Mouse (Mus musculus) stomach, embryonic 14.5 days (tissue): ENCODE measurements around the gene Clec4f. TPM values are rescaled to one million over a fixed set of nuclear protein-coding genes. Genes with fewer than 3 reads are reported as not detected.
"Not testable (repeated sequence)": the region's sequence is repeated elsewhere in the genome, so short reads cannot be mapped to it uniquely, and the experiment has no call there.

Experiments
- ATAC-seq: fragments of 200-750 bp; cut with Nextera tagmentation; 2 replicates; pipeline ENCODE4 v1.8.0; 2017; ENCODE audit warnings: low read depth, moderate TSS enrichment; ENCODE audit not compliant: insufficient number of reproducible peaks, insufficient read depth, low FRiP score
- H3K27ac ChIP-seq: fragments of 300-500 bp; sonication (generic); 2 replicates; pipeline ENCODE4 v1.5.1; 2014; ENCODE audit warnings: mild to moderate bottlenecking, low read length, moderate library complexity, mixed read lengths
- H3K27me3 ChIP-seq: fragments of 300-500 bp; sonication (generic); 2 replicates; pipeline ENCODE4 v1.6.1; 2014; ENCODE audit warnings: low read length, control low read depth, mixed read lengths; ENCODE audit not compliant: control insufficient read depth, insufficient read depth
- H3K36me3 ChIP-seq: fragments of 300-500 bp; sonication (generic); 2 replicates; pipeline ENCODE4 v1.6.1; 2014; ENCODE audit warnings: mild to moderate bottlenecking, control low read depth, low read length, moderate library complexity, mixed read lengths; ENCODE audit not compliant: control insufficient read depth, insufficient read depth
- H3K4me1 ChIP-seq: fragments of 300-500 bp; sonication (generic); 2 replicates; pipeline ENCODE4 v1.6.1; 2014; ENCODE audit warnings: low read length, control low read depth, mixed read lengths; ENCODE audit not compliant: control insufficient read depth, insufficient read depth
- H3K4me2 ChIP-seq: fragments of 300-500 bp; sonication (generic); replicated peaks from 2 replicates; pipeline ENCODE4 v1.6.1; 2014; ENCODE audit warnings: low read depth, low read length, control low read depth
- H3K4me3 ChIP-seq: fragments of 300-500 bp; sonication (generic); 2 replicates; pipeline ENCODE4 v1.5.1; 2014; ENCODE audit warnings: low read depth, low read length, control low read depth
- H3K9ac ChIP-seq: fragments of 300-500 bp; sonication (generic); replicated peaks from 2 replicates; pipeline ENCODE4 v1.6.1; 2014; ENCODE audit warnings: low read depth, mild to moderate bottlenecking, control low read depth, low read length, moderate library complexity, mixed read lengths
- H3K9me3 ChIP-seq: fragments of 300-500 bp; sonication (generic); 2 replicates; pipeline ENCODE4 v1.6.1; 2016; ENCODE audit warnings: low read depth, low read length, control low read depth; ENCODE audit not compliant: control insufficient read depth
- WGBS: fragments of 180-500 bp; shearing (Covaris S2); extraction: QIAGEN DNeasy Blood & Tissue Kit; methylation state at CpG from one replicate; pipeline ENCODE4 v1.1.7; 2014; 5-methylcytosine and 5-hydroxymethylcytosine counted together
- polyA plus RNA-seq: library from polyadenylated mRNA; unstranded; fragments of >200 nt; fragmentation: Nextera tagmentation; extraction: Ambion mirVana; gene quantifications from 2 replicates; pipeline ENCODE4 v1.2.1, GENCODE M21; 2014

Clec4f gene
- polyA plus RNA-seq, 1 experiment from 2014 or later, result not detected

- WGBS, result 7% methylated on average over 4 of the region's 4 CpGs
- no peak for ATAC-seq
Measured at GRCm38 (mm10) chr6:83673395-83673794, 17.4 kb upstream of the Clec4f start.

DNA sequence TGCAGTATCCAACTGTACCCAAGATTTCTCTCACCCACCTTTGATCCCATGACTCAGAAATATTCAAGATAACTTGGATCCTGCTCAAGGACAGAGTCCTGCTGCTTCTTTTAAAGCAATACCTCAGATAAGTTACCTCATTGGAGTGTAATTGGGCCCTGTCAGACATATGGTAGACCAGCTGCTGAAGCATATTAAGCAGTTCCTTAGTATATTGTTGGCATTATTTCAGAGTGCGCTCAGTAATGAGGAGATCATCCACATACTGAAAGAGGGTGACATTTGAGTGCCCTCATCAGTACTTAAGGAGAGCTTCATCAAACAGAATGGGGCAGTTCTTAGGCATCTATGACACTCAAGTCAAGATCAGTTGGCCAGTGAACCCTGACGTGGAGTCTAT, 9.0 kb upstream of the Clec4f start:
- H3K4me2 ChIP-seq, result no peak overlapping the region
- H3K27ac ChIP-seq, result no peak overlapping the region
- ATAC-seq, result no peak
- no peak overlapping the region for H3K4me3 ChIP-seq
- no peaks in the 10 kb centered on the region for H3K27me3 ChIP-seq
- H3K4me1 ChIP-seq, result no peaks in the 10 kb centered on the region
- H3K36me3 ChIP-seq, result no peaks in the 10 kb centered on the region
- H3K9me3 ChIP-seq, result no peaks in the 10 kb centered on the region
- H3K9ac ChIP-seq, result no peak overlapping the region
- WGBS, result 86% methylated on average over 2 of the region's 2 CpGs

More at GRCm38 (mm10) chr6:83673395-83673794, 17.4 kb upstream of the Clec4f start:
- H3K4me1 ChIP-seq, result no peaks in the 10 kb centered on the region
- no peak overlapping the region for H3K4me3 ChIP-seq
- H3K36me3 ChIP-seq, result no peaks in the 10 kb centered on the region
- no peak overlapping the region for H3K4me2 ChIP-seq
- H3K9me3 ChIP-seq, result no peaks in the 10 kb centered on the region
- H3K9ac ChIP-seq, result no peak overlapping the region
- no peaks in the 10 kb centered on the region for H3K27me3 ChIP-seq
- no peak overlapping the region for H3K27ac ChIP-seq

GRCm38 (mm10) chr6:83660821-83661220, 4.8 kb upstream of the Clec4f start:
- 64% methylated on average over 4 of the region's 4 CpGs for WGBS
- H3K4me3 ChIP-seq, result no peak overlapping the region
- no peak overlapping the region for H3K27ac ChIP-seq
- no peaks in the 10 kb centered on the region for H3K36me3 ChIP-seq
- H3K27me3 ChIP-seq, result no peaks in the 10 kb centered on the region
- no peak overlapping the region for H3K9ac ChIP-seq
- ATAC-seq, result no peak
- H3K9me3 ChIP-seq, result no peaks in the 10 kb centered on the region
- no peak overlapping the region for H3K4me2 ChIP-seq
- no peaks in the 10 kb centered on the region for H3K4me1 ChIP-seq

- Histone ChIP-seq H3K9me3 (no peaks in the 10 kb centered on the region), H3K36me3 (no peaks in the 10 kb centered on the region), H3K4me1 (no peaks in the 10 kb centered on the region), H3K27ac (no peak overlapping the region), H3K4me2 (no peak overlapping the region), H3K4me3 (no peak overlapping the region), H3K9ac (no peak overlapping the region), H3K27me3 (no peaks in the 10 kb centered on the region)
- ATAC-seq, result no peak
- 89% methylated on average over 10 of the region's 10 CpGs for WGBS
Measured at GRCm38 (mm10) chr6:83646715-83647114, 9.3 kb downstream of the Clec4f start.

DNA sequence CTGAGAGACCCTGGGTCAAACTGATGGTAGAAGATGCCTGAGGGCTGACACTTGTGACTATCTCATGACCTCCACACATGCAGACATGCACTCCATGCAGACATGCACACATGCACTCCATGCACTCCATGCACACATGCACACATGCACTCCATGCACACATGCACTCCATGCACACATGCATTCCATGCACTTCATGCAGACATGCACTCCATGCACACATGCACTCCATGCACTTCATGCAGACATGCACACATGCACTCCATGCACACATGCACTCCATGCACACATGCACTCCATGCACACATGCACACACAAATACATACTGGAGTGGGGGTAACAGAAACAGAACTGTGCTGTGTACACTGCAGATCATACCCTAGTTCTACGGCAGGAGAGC, 20.7 kb downstream of the Clec4f start:
- no peak for ATAC-seq
- Histone ChIP-seq H3K27me3 (no peaks in the 10 kb centered on the region), H3K36me3 (no peaks in the 10 kb centered on the region), H3K4me1 (no peaks in the 10 kb centered on the region), H3K9me3 (no peaks in the 10 kb centered on the region), H3K9ac (no peak overlapping the region), H3K4me2 (no peak overlapping the region), H3K27ac (no peak overlapping the region), H3K4me3 (no peak overlapping the region)
- WGBS, result 83% methylated on average over 1 of the region's 1 CpGs

GRCm38 (mm10) chr6:83634631-83635030, 21.4 kb downstream of the Clec4f start:
- not testable (repeated sequence) for H3K4me1 ChIP-seq

DNA sequence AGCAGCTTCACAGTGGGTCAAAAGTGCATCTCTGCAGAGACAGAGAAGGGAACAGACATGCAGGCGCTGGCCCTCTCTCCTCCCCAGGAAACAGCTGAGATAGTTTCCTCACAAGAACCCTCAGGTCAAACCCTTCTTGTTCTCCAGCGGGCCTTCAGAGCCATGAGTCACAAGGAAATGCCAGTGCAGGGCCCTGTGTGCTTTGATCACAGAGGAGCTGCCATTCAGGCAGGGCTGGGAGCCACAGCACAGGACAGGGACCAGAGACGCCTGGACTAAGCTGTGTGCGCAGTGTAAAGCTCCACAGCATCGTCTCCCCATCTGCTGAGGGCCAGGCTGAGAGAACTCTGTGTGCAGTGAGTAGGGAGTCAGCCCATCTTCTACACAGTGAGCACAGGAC, 21.9 kb downstream of the Clec4f start:
- not testable (repeated sequence) for H3K4me2 ChIP-seq, H3K4me3 ChIP-seq, H3K36me3 ChIP-seq, ATAC-seq, H3K27ac ChIP-seq, H3K9me3 ChIP-seq, H3K4me1 ChIP-seq, H3K9ac ChIP-seq, H3K27me3 ChIP-seq
- whole genome bisulfite sequencing, result 40% methylated on average over 5 of the region's 5 CpGs

More at GRCm38 (mm10) chr6:83634631-83635030, 21.4 kb downstream of the Clec4f start:
- H3K4me2 ChIP-seq, H3K36me3 ChIP-seq, H3K9me3 ChIP-seq, H3K4me3 ChIP-seq, H3K9ac ChIP-seq, H3K27me3 ChIP-seq, ATAC-seq, H3K27ac ChIP-seq: not testable (repeated sequence)
- 62% methylated on average over 4 of the region's 4 CpGs for WGBS

GRCm38 (mm10) chr6:83631815-83632214, 24.2 kb downstream of the Clec4f start:
- Histone ChIP-seq H3K4me2 (no peak overlapping the region), H3K4me3 (no peak overlapping the region), H3K27ac (no peak overlapping the region), H3K27me3 (no peaks in the 10 kb centered on the region), H3K36me3 (no peaks in the 10 kb centered on the region), H3K9me3 (no peaks in the 10 kb centered on the region), H3K9ac (no peak overlapping the region), H3K4me1 (no peaks in the 10 kb centered on the region)
- 70% methylated on average over 4 of the region's 4 CpGs for WGBS
- no peak for ATAC-seq

DNA sequence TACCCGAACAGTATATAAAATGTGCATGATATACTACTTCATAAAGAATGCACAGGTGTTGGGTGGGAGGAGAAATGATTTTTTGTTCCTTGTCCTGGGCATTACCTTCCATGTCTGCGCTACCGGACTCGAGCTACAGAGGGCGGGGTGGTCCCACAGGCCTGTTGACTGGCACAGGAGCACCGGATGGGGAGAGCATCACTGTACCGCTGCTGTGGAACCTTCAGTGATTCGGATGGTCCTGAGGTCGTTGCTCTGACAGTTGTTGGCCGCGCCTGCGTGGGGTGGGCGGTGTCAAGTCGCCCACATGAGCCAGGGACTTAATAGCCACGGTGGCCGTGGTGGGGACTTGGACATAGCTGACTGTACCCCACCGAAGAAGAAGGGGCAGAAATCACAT, 29.2 kb downstream of the Clec4f start:
- no peak overlapping the region for H3K9ac ChIP-seq
- no peaks in the 10 kb centered on the region for H3K27me3 ChIP-seq
- H3K4me1 ChIP-seq, result no peaks in the 10 kb centered on the region
- 61% methylated on average over 17 of the region's 17 CpGs for WGBS
- H3K36me3 ChIP-seq, result no peaks in the 10 kb centered on the region
- H3K9me3 ChIP-seq, result no peaks in the 10 kb centered on the region
- no peak overlapping the region for H3K4me2 ChIP-seq
- H3K4me3 ChIP-seq, result no peak overlapping the region
- ATAC-seq, result no peak
- no peak overlapping the region for H3K27ac ChIP-seq
